Comparison of ENCODE assay signal across 23 mouse cellular contexts in the genomic region with DNA sequence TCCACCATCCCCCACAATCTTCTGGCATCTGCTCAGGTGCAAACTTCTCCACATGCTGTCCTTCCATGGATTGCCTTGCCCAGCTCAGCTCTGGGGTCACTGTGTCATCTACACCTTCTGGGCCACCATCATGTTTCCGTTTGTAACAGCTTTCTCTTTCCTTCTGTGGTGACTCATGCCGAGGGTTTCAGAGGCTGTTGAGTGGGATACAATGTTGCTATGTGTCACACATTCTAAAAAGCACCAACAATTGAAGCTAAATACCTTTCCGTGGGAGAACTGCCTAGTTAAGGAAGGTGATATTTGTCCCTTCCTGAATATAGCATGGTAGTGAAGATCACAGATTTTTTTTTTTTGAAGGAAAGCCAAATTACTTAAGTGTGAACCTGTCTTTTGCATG. TPM values are rescaled to one million over a fixed set of nuclear protein-coding genes. Genes with fewer than 3 reads are reported as not detected.
"Had no signal": no experiment of that assay in that cellular context is flagged by ENCODE, and none has a peak within 500 bp of the region (broad histone marks: within the 10 kb centered on the region; RNA-seq: fewer than 3 reads in every experiment).

No protein-coding gene starts in this region.

- ATAC-seq: intestine, embryonic 16.5 days; midbrain, embryonic 16.5 days had no signal

- H3K4me2 ChIP-seq: liver, embryonic 13.5 days; midbrain, embryonic 12.5 days; neural tube, embryonic 13.5 days had no signal

- DNase-seq: kidney, adult 18-20 months; kidney, adult 9 months; kidney, postnatal 14 days; kidney, postnatal 4 days; liver, embryonic 13.5 days; lung, adult 2 months; lung, postnatal 14 days; lung, postnatal 4 days; retina, postnatal 1 day; right cerebral cortex, postnatal 14 days; thymus, adult 18-20 months; thymus, postnatal 36 days had no signal

- H3K9ac ChIP-seq: liver, embryonic 13.5 days; midbrain, embryonic 12.5 days; neural tube, embryonic 13.5 days had no signal

- H3K36me3 ChIP-seq: liver, embryonic 13.5 days; midbrain, embryonic 12.5 days; neural tube, embryonic 13.5 days had no signal

- H3K4me1 ChIP-seq: liver, embryonic 13.5 days; midbrain, embryonic 12.5 days; neural tube, embryonic 13.5 days had no signal

- H3K4me3 ChIP-seq: liver, embryonic 13.5 days; midbrain, embryonic 12.5 days; myocyte; neural tube, embryonic 13.5 days had no signal

- H3K27me3 ChIP-seq: liver, embryonic 13.5 days; midbrain, embryonic 12.5 days; neural tube, embryonic 13.5 days had no signal

- H3K9me3 ChIP-seq: liver, embryonic 13.5 days; midbrain, embryonic 12.5 days; neural tube, embryonic 13.5 days had no signal

- H3K27ac ChIP-seq: liver, embryonic 13.5 days; midbrain, embryonic 12.5 days; neural tube, embryonic 13.5 days; stomach, postnatal 0 days had no signal

RNA-seq across cellular contexts. Expression of gene Palm2, which starts 52.3 kb away (rescaled TPM):
- total RNA-seq: megakaryocyte progenitor cell, adult 5-6 weeks; megakaryocyte-erythroid progenitor cell, adult 5-6 weeks; monocyte, adult 5-6 weeks; neutrophil, adult 5-6 weeks had no signal
- polyA plus RNA-seq: liver, adult 2 months had no signal
